Mouse (Mus musculus) MEL (cell line): Measurements from ENCODE around the gene S100a5. TPM values are rescaled to one million over a fixed set of nuclear protein-coding genes. Genes with fewer than 3 reads are reported as not detected.

ENCODE experiments used
- DNase-seq: peaks from one replicate; pipeline ENCODE4 v3.0.0; 2011; ENCODE audit warnings: low read depth, low spot score
- H3K27ac ChIP-seq: 2 replicates; pipeline ENCODE4 v1.5.1; 2012; ENCODE audit warnings: low read depth, mild to moderate bottlenecking, control low read depth, low read length, moderate library complexity; ENCODE audit not compliant: control insufficient read depth
- H3K27me3 ChIP-seq, 2 experiments: fragments of 150-350 bp in 1 of 2; sonication (generic) in 1 of 2; 2 replicates each; pipeline ENCODE4 v1.6.1; 2012; ENCODE audit warnings: low read length in 2 of 2, mild to moderate bottlenecking in 2 of 2, improper control_type of control experiment in 1 of 2, moderate library complexity in 1 of 2; ENCODE audit not compliant: insufficient read depth in 2 of 2, control insufficient read depth in 1 of 2
- H3K36me3 ChIP-seq, 2 experiments: 2 replicates each; pipeline ENCODE4 v1.6.1; 2012 to 2014; ENCODE audit warnings: low read length in 2 of 2, improper control_type of control experiment in 1 of 2, inconsistent platforms in 1 of 2, mild to moderate bottlenecking in 1 of 2; ENCODE audit not compliant: insufficient read depth in 2 of 2, control insufficient read depth in 1 of 2
- H3K4me1 ChIP-seq, 2 experiments: fragments of 150-350 bp in 1 of 2; sonication (generic) in 1 of 2; 2 replicates each; pipeline ENCODE4 v1.6.1; 2012; ENCODE audit warnings: low read length in 2 of 2, improper control_type of control experiment in 1 of 2, mild to moderate bottlenecking in 1 of 2; ENCODE audit not compliant: insufficient read depth in 2 of 2, control insufficient read depth in 1 of 2
- H3K4me3 ChIP-seq, 2 experiments: fragments of 150-350 bp in 1 of 2; sonication (generic) in 1 of 2; 2 replicates each; pipeline ENCODE4 v1.5.1; 2012; ENCODE audit warnings: low read depth in 2 of 2, low read length in 2 of 2, mild to moderate bottlenecking in 2 of 2, moderate library complexity in 2 of 2, control low read depth in 1 of 2, improper control_type of control experiment in 1 of 2; ENCODE audit not compliant: control insufficient read depth in 1 of 2, insufficient read depth in 1 of 2
- H3K79me2 ChIP-seq: 2 replicates; pipeline ENCODE4 v1.6.1; 2012; ENCODE audit warnings: mild to moderate bottlenecking, low read length, moderate library complexity; ENCODE audit not compliant: control insufficient read depth, poor library complexity, insufficient read depth
- H3K9ac ChIP-seq: 2 replicates; pipeline ENCODE4 v1.6.1; 2012; ENCODE audit warnings: low read depth, mild to moderate bottlenecking, control low read depth, low read length, moderate library complexity; ENCODE audit not compliant: control insufficient read depth, poor library complexity, severe bottlenecking
- H3K9me3 ChIP-seq: fragments of 150-350 bp; sonication (generic); replicated peaks from 2 replicates; pipeline ENCODE4 v1.6.1; 2012; ENCODE audit warnings: mild to moderate bottlenecking, low read length, improper control_type of control experiment, moderate library complexity; ENCODE audit not compliant: insufficient read depth
- BHLHE40 ChIP-seq: IDR thresholded peaks from 2 replicates; pipeline ENCODE4 v1.6.1; 2012; ENCODE audit warnings: low read depth, mild to moderate bottlenecking, inconsistent platforms, low read length, improper control_type of control experiment, borderline replicate concordance
- CHD1 ChIP-seq: IDR thresholded peaks from 2 replicates; pipeline ENCODE4 v1.6.1; 2012; ENCODE audit warnings: low read depth, mild to moderate bottlenecking, inconsistent platforms, low read length, improper control_type of control experiment
- CHD2 ChIP-seq: IDR thresholded peaks from 2 replicates; pipeline ENCODE4 v1.6.1; 2011; ENCODE audit warnings: low read length, improper control_type of control experiment
- CTCF ChIP-seq, 3 experiments: IDR thresholded peaks in 2 of 3; conservative IDR thresholded peaks in 1 of 3; 2 replicates each; pipeline ENCODE4 v1.5.1; 2011 to 2012; ENCODE audit warnings: low read length in 3 of 3, low read depth in 2 of 3, mild to moderate bottlenecking in 2 of 3, improper control_type of control experiment in 1 of 3, inconsistent platforms in 1 of 3, mixed read lengths in 1 of 3, moderate library complexity in 1 of 3; ENCODE audit not compliant: control insufficient read depth in 1 of 3, insufficient read depth in 1 of 3, poor library complexity in 1 of 3, severe bottlenecking in 1 of 3
- E2F4 ChIP-seq: IDR thresholded peaks from 2 replicates; pipeline ENCODE4 v1.6.1; 2011; ENCODE audit warnings: low read depth, low read length, improper control_type of control experiment, borderline replicate concordance
- ELF1 ChIP-seq: IDR thresholded peaks from 2 replicates; pipeline ENCODE4 v1.6.1; 2014; ENCODE audit warnings: low read depth, mild to moderate bottlenecking, inconsistent platforms, low read length, improper control_type of control experiment, moderate library complexity
- EP300 ChIP-seq, 2 experiments: IDR thresholded peaks; 2 replicates each; pipeline ENCODE4 v1.6.1; 2011; ENCODE audit warnings: improper control_type of control experiment in 2 of 2, low read length in 2 of 2, low read depth in 1 of 2, mild to moderate bottlenecking in 1 of 2
- GABPA ChIP-seq: IDR thresholded peaks from 2 replicates; pipeline ENCODE4 v1.6.1; 2012; ENCODE audit warnings: low read depth, mild to moderate bottlenecking, inconsistent platforms, low read length, improper control_type of control experiment, moderate library complexity
- HCFC1 ChIP-seq: IDR thresholded peaks from 2 replicates; pipeline ENCODE4 v1.6.1; 2012; ENCODE audit warnings: low read depth, mild to moderate bottlenecking, inconsistent platforms, low read length, improper control_type of control experiment, moderate library complexity
- KAT2A ChIP-seq: conservative IDR thresholded peaks from 2 replicates; pipeline ENCODE4 v1.6.1; 2012; ENCODE audit warnings: low read depth, low read length, improper control_type of control experiment, inconsistent platforms
- MAFK ChIP-seq: IDR thresholded peaks from 2 replicates; pipeline ENCODE4 v1.6.1; 2011; ENCODE audit warnings: low read depth, mild to moderate bottlenecking, low read length, improper control_type of control experiment, borderline replicate concordance
- MAX ChIP-seq: IDR thresholded peaks from 2 replicates; pipeline ENCODE4 v1.6.1; 2011; ENCODE audit warnings: low read length, improper control_type of control experiment
- MAZ ChIP-seq: IDR thresholded peaks from 2 replicates; pipeline ENCODE4 v1.6.1; 2012; ENCODE audit warnings: low read depth, mild to moderate bottlenecking, inconsistent platforms, low read length, improper control_type of control experiment
- MEF2A ChIP-seq: IDR thresholded peaks from 2 replicates; pipeline ENCODE4 v1.6.1; 2014; ENCODE audit warnings: low read depth, mild to moderate bottlenecking, inconsistent platforms, low read length, improper control_type of control experiment; ENCODE audit not compliant: poor library complexity, insufficient replicate concordance, severe bottlenecking; ENCODE audit errors: extremely low read depth
- MXI1 ChIP-seq: IDR thresholded peaks from 2 replicates; pipeline ENCODE4 v1.6.1; 2011; ENCODE audit warnings: mild to moderate bottlenecking, low read depth, low read length, improper control_type of control experiment
- MYC ChIP-seq: IDR thresholded peaks from 2 replicates; pipeline ENCODE4 v1.6.1; 2011; ENCODE audit warnings: low read depth, mild to moderate bottlenecking, low read length, improper control_type of control experiment, moderate library complexity
- POLR2A ChIP-seq, 2 experiments: IDR thresholded peaks; 2 replicates each; pipeline ENCODE4 v1.6.1; 2011 to 2012; ENCODE audit warnings: low read length in 2 of 2, mild to moderate bottlenecking in 2 of 2, control low read depth in 1 of 2, improper control_type of control experiment in 1 of 2, low read depth in 1 of 2, moderate library complexity in 1 of 2; ENCODE audit not compliant: control insufficient read depth in 1 of 2, insufficient read depth in 1 of 2, poor library complexity in 1 of 2
- POLR2AphosphoS2 ChIP-seq: IDR thresholded peaks from 2 replicates; pipeline ENCODE4 v1.6.1; 2011; ENCODE audit warnings: low read length, improper control_type of control experiment
- POLR2AphosphoS5 ChIP-seq: IDR thresholded peaks from 2 replicates; pipeline ENCODE4 v1.6.1; 2012; ENCODE audit warnings: low read depth, borderline replicate concordance, mild to moderate bottlenecking, inconsistent platforms, low read length, moderate library complexity, mixed read lengths
- RAD21 ChIP-seq: IDR thresholded peaks from 2 replicates; pipeline ENCODE4 v1.6.1; 2011; ENCODE audit warnings: mild to moderate bottlenecking, low read depth, low read length, improper control_type of control experiment
- RCOR1 ChIP-seq: IDR thresholded peaks from 2 replicates; pipeline ENCODE4 v1.6.1; 2012; ENCODE audit warnings: low read depth, mild to moderate bottlenecking, inconsistent platforms, low read length, improper control_type of control experiment
- SMC3 ChIP-seq: IDR thresholded peaks from 2 replicates; pipeline ENCODE4 v1.6.1; 2011; ENCODE audit warnings: low read depth, low read length, improper control_type of control experiment
- TAL1 ChIP-seq: IDR thresholded peaks from 2 replicates; pipeline ENCODE4 v1.6.1; 2012; ENCODE audit warnings: mild to moderate bottlenecking, inconsistent platforms, low read length, moderate library complexity, mixed read lengths
- TBP ChIP-seq: IDR thresholded peaks from 2 replicates; pipeline ENCODE4 v1.8.0; 2011; ENCODE audit warnings: low read depth, low read length, improper control_type of control experiment
- TCF12 ChIP-seq: IDR thresholded peaks from 2 replicates; pipeline ENCODE4 v1.6.1; 2014; ENCODE audit warnings: low read depth, mild to moderate bottlenecking, inconsistent platforms, low read length, improper control_type of control experiment, moderate library complexity
- UBTF ChIP-seq: IDR thresholded peaks from 2 replicates; pipeline ENCODE4 v1.6.1; 2012; ENCODE audit warnings: low read depth, mild to moderate bottlenecking, inconsistent platforms, low read length, improper control_type of control experiment, moderate library complexity, borderline replicate concordance; ENCODE audit not compliant: insufficient read depth
- USF2 ChIP-seq, 2 experiments: IDR thresholded peaks; 2 replicates each; pipeline ENCODE4 v1.6.1; 2011 to 2012; ENCODE audit warnings: improper control_type of control experiment in 2 of 2, low read length in 2 of 2, borderline replicate concordance in 1 of 2, inconsistent platforms in 1 of 2, low read depth in 1 of 2, mild to moderate bottlenecking in 1 of 2; ENCODE audit not compliant: insufficient read depth in 1 of 2
- ZC3H11A ChIP-seq: IDR thresholded peaks from 2 replicates; pipeline ENCODE4 v1.6.1; 2012; ENCODE audit warnings: low read depth, mild to moderate bottlenecking, inconsistent platforms, low read length, improper control_type of control experiment
- polyA plus RNA-seq, 2 experiments: library from polyadenylated mRNA; stranded (reverse) in 1 of 2; unstranded in 1 of 2; fragments of >175 nt in 1 of 2; fragments of >200 nt in 1 of 2; gene quantifications; 2 replicates each; pipeline versions ENCODE4 v1.2.1 to v1.2.4; 2012; ENCODE audit warnings: low replicate concordance in 2 of 2, low read depth in 1 of 2; ENCODE audit not compliant: insufficient read length in 2 of 2, insufficient read depth in 1 of 2, missing spikeins in 1 of 2
- total RNA-seq: library from RNA; depleted of rRNA; stranded (reverse); fragments of 300-350 nt; gene quantifications from 2 replicates; pipeline ENCODE4 v1.2.3, GENCODE M21; 2012

The S100a5 gene
- total and polyA plus RNA-seq, 3 experiments = not detected

GRCm38 (mm10) chr3:90585595-90585994 lies 22.7 kb upstream of the S100a5 start (continued):
- 0 out of 2 replicates have a peak, but pooled peaks have one; percentile 13 for TF ChIP-seq BHLHE40

- H3K4me1 ChIP-seq = peaks cover 0 to 28% of the 10 kb centered on the region in 2 experiments; a peak in 2 of 4 replicates
Observed at GRCm38 (mm10) chr3:90586016-90586643, 22.2 kb upstream of the S100a5 start.

GRCm38 (mm10) chr3:90586906-90587305 lies 21.4 kb upstream of the S100a5 start:
- H3K4me3 ChIP-seq = peak overlapping the region; percentile 24 to 41; a peak in 3 of 4 replicates
- H3K27me3 ChIP-seq = no peaks in the 10 kb centered on the region
- peak overlapping the region; percentile 58 for H3K9ac ChIP-seq
- H3K27ac ChIP-seq = peak overlapping the region; percentile 61
- H3K9me3 ChIP-seq = no peaks in the 10 kb centered on the region
- peaks cover 0 to 9% of the 10 kb centered on the region in 2 experiments; a peak in 2 of 4 replicates for H3K36me3 ChIP-seq
- peak; percentile 88 for DNase-seq
- peaks cover 0 to 28% of the 10 kb centered on the region in 2 experiments; a peak in 2 of 4 replicates for H3K4me1 ChIP-seq
- H3K79me2 ChIP-seq = no peaks in the 10 kb centered on the region
- TF ChIP-seq CHD2 = 0 out of 2 replicates have a peak, but pooled peaks have one; percentile 13
- TF ChIP-seq RAD21 = no peak
- TF ChIP-seq MAZ = peak; percentile 16; the same call in 1 of the 2 replicates
- TF ChIP-seq GABPA = no peak
- no peak for TF ChIP-seq KAT2A
- no peak for TF ChIP-seq USF2 (IDR thresholded peaks at IDR 0.05; ENCODE audit: borderline replicate concordance in 1 of 2, insufficient read depth in 1 of 2, low read depth in 1 of 2, low read length in 2 of 2)
- peak; percentile 5 to 21 (median 15); a peak in 3 of 6 replicates for TF ChIP-seq CTCF (IDR thresholded peaks at IDR 0.05 in 2 of 3, conservative IDR thresholded peaks at IDR 0.05 in 1 of 3; ENCODE audit: control insufficient read depth in 1 of 3, insufficient read depth in 1 of 3, low read depth in 2 of 3, low read length in 3 of 3, poor library complexity in 1 of 3, severe bottlenecking in 1 of 3)
- TF ChIP-seq RCOR1 = peak; percentile 45; the same call in 1 of the 2 replicates
- peak; percentile 65 to 84 for TF ChIP-seq EP300 (IDR thresholded peaks at IDR 0.05; ENCODE audit: low read depth in 1 of 2, low read length in 2 of 2)
- no peak for TF ChIP-seq ELF1
- TF ChIP-seq POLR2AphosphoS2 = no peak
- 0 out of 2 replicates have a peak, but pooled peaks have one; percentile 25 for TF ChIP-seq TCF12
- TF ChIP-seq UBTF = no peak
- TF ChIP-seq MAX = 0 out of 2 replicates have a peak, but pooled peaks have one; percentile 23
- TF ChIP-seq E2F4 = no peak
- TF ChIP-seq POLR2AphosphoS5 = no peak
- no peak for TF ChIP-seq TAL1
- no peak for TF ChIP-seq BHLHE40
- TF ChIP-seq CHD1 = no peak

More at GRCm38 (mm10) chr3:90586016-90586643, 22.2 kb upstream of the S100a5 start:
- TF ChIP-seq POLR2AphosphoS2 (no peak), MEF2A (no peak), CHD2 (no peak), POLR2A (IDR thresholded peaks at IDR 0.05; ENCODE audit: control insufficient read depth in 1 of 2, insufficient read depth in 1 of 2, low read depth in 1 of 2, low read length in 2 of 2, poor library complexity in 1 of 2) (no peak), MYC (no peak), CTCF (IDR thresholded peaks at IDR 0.05 in 2 of 3, conservative IDR thresholded peaks at IDR 0.05 in 1 of 3; ENCODE audit: control insufficient read depth in 1 of 3, insufficient read depth in 1 of 3, low read depth in 2 of 3, low read length in 3 of 3, poor library complexity in 1 of 3, severe bottlenecking in 1 of 3) (no peak), MAZ (no peak), USF2 (IDR thresholded peaks at IDR 0.05; ENCODE audit: borderline replicate concordance in 1 of 2, insufficient read depth in 1 of 2, low read depth in 1 of 2, low read length in 2 of 2) (no peak), TAL1 (no peak), GABPA (no peak), TCF12 (no peak), ZC3H11A (no peak), TBP (no peak), MAFK (no peak), UBTF (no peak), ELF1 (no peak), HCFC1 (no peak), E2F4 (no peak), SMC3 (no peak), MXI1 (no peak)
- peaks cover 0 to 9% of the 10 kb centered on the region in 2 experiments; a peak in 2 of 4 replicates for H3K36me3 ChIP-seq
- no peaks in the 10 kb centered on the region for H3K27me3 ChIP-seq
- H3K4me3 ChIP-seq = no peak overlapping the region
- H3K27ac ChIP-seq = no peak overlapping the region
- no peaks in the 10 kb centered on the region for H3K79me2 ChIP-seq
- H3K9ac ChIP-seq = no peak overlapping the region
- H3K9me3 ChIP-seq = no peaks in the 10 kb centered on the region
- no peak for DNase-seq
